Mouse (Mus musculus): ENCODE data around the gene Ostn.

Ostn gene

DNA sequence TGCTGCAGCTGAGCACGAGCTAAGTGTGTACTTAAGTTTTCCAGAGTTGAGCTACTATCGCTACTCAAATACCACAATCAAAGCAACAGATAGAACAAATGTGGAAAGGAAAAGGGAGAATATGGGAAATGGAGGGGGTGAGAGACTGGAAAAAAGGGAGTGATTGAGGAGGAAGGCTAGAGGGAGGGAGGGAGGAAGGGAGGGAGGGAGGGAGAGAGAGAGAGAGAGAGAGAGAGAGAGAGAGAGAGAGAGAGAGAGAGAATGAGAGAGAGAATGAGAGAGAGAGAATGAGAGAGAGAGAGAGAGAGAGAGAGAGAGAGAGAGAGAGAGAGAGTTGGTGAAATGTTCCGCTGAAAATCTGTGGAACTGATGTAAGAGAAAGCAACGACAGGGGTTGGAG, at the start of gene Ostn:
Gene Ostn, plus strand, starts transcription at position 301 of the 400 bp plus-strand sequence.
- WGBS, result 59% methylated on average over 4 of the region's 4 CpGs

DNA sequence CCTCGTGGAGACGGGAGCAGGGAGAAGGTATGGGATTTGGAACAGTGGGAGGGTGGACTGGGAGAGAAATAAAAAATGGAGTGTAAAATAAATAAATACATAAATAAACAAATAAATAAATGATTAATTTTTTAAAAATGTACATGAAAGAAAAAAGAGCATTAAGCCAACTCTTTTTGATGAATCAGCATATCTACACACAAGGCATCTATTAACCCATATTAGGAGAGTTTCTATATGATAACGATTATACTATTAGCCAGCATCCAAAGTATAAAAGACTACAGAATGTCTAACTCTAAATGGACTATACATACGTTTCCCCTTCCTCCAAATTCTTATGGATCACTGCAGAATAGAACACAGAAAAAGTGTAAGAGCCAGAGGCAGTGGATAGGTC, 38.5 kb upstream of the Ostn start:
- 84% methylated on average over 4 of the region's 4 CpGs for WGBS

DNA sequence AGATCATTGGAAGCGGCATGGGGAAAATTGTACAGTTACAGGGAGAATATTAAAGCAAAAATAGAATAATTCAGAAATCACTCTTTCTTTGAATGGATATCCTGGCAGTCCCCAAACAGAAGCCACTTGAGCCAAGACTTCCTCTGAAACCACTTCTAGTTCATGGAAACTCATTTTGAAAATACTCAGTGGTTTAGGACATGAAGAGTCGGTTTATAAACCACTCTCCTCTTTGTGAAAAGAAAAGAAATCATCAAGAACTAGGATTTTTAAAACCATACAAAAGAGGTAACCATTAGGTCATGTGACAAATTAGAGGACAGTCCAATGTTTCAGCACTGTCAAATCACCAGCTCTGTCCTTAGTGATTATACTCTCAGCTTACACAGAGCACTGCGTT, 19.9 kb upstream of the Ostn start:
- WGBS, result 89% methylated on average over 3 of the region's 3 CpGs

DNA sequence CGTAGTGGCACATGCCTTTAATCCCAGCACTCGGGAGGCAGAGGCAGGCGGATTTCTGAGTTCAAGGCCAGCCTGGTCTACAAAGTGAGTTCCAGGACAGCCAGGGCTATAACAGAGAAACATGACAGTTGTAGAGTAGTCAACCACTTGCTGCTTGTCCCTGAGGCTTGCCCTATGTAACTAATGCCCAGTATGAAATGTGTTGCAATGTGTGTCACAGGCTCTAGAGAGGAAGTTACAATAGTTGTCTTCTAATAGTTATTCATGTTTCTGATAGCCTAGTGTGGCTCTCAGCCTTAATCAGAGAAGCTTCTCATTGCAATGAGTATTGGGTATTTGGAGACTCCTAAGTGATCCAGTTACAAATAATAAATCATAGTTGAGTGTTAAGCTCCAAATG, 10.8 kb upstream of the Ostn start:
- WGBS, result 95% methylated on average over 3 of the region's 3 CpGs

DNA sequence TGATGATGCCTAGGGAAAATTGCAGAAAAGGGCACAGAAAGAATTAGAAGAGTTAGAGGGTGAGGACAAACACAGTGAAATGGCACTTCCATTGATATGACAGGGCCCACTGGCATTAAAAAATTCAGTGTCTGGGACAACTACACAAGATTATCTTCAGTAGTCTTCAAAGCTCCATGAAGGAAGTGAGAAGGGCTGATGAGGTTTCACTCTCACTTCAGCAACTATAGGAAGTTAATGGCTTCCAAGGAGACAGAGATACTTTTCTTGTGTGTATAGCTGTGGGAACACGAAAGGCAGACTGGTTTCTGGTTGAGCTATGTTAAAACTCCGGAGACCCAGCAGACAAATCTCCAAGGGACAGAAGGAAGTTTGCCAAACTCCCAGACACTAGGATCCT, 10.4 kb upstream of the Ostn start:
- WGBS, result 85% methylated on average over 2 of the region's 2 CpGs

DNA sequence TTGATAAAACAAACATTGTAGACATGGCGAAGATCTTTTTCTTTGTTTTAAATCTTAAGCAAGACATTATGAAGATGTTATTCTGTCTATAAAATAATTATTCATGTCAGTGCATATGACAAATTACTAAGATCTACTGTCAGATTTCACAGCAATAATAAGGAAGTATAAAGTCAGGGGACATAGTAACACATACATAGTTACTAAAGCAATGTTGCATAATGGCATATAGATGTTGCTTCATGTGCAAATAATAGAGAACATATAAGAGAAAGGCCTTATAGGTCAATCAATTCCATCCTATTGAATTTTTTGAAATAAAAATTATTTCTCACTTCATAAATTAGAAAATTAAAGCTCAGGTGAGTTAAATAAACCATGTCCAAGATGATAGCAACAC, 11.8 kb downstream of the Ostn start:
- 92% methylated on average over 1 of the region's 1 CpGs for WGBS

DNA sequence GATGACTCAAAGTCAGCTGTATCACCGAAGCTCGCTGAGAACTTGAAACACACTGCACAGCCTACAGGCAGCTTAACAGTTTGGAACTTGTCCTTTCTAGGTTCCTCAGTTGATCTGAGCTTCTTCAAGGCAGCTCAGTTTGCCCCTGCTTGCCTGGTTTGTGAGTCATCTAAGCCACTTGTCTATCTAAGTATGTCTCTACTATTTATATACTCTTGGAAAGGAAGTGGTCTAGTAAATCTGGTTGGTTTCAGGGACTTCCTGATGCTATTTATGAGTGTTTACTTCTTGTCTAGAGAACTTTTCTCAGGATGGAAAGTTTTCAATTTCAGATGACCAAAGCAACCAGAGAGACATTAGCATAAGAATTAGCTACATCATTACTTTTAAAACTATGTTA, 19.2 kb downstream of the Ostn start:
- 89% methylated on average over 2 of the region's 2 CpGs for whole genome bisulfite sequencing

DNA sequence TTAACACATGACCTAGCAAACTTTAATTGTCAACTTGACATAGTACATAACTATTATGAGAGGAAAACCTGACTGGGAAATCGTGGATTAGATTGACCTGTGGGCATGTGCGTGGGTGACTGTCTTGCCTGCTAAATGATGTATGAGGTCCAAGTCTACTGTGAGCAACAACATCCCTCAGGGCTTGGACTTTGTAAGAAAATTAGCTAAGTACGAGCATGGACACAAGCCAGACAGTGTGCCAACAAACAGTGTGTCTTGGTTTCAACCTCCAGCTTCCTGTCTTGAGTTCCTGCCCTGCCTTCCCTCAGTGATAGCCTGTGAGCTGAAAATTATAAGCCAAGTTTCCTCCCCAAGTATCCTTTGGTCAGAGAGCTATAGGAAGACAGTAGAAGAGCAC, 40.2 kb downstream of the Ostn start:
- 69% methylated on average over 3 of the region's 3 CpGs for WGBS

DNA sequence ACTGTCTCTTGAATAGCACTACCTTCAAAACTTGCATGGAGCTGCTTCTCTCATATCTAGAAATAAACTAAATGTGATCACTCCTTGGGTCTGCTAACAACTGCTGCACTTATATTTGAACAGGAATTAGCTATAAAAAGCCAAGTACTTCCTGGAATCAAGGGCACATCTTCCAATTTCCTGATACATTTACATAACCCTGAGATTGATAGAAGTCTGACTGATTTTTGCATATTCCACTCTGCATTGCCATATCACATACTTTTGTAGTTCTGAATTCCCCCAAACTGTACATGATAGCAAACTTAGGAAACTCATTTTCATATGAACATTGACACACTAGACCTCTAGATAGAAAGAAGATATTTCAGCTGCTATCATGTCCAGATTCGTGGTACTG, 41.1 kb downstream of the Ostn start:
- WGBS, result 74% methylated on average over 1 of the region's 1 CpGs

DNA sequence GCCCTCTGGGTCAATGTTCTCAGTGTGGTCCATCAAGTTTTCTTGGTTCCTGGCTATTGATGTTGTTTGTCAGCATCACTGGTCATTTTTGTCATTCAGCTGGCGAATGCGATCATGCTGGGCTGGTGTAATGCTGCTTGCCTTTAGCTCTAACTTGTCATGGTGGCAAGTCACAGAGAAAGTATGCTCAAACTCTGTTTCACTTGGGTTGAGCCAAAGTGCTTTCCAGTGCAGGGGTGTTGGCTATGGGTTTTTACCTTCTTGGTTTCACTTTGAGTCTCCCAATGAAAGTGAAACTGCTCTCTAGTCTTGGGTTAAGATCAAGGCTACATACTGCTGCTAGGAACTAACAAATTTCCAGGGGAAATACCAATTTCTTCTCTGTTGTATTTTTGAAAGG, 41.9 kb downstream of the Ostn start:
- WGBS, result 96% methylated on average over 2 of the region's 2 CpGs

DNA sequence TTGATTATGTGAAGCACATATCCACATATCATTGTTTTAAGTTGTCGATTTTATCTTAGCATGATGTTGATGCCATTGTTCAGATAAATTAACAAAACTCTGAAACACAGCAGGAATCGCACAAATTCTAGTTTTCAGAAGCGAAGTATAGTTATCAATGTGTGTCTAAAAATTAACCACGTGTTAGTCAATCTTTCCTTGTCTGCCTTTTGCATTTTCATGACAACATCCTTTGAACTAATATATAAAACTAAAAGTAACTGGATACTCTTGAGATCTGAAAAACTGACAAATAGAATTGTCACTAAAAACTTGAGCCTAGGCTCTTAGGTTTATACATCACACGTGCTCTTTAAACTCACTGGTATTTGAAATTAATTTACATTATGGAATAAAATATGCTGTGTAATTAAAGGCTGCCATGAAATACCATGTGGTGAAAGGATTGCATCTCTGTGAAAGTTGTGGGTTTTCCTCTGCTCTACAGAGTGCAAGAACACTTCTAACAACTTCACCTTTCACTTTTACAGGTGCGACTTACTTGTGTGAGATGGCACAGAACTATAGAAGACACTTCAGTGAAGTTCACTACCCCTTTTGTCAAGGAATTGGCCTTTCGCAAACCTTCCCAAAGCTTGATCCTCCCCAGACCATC, 42.7 kb downstream of the Ostn start:
- whole genome bisulfite sequencing, result 92% methylated on average over 7 of the region's 7 CpGs

DNA sequence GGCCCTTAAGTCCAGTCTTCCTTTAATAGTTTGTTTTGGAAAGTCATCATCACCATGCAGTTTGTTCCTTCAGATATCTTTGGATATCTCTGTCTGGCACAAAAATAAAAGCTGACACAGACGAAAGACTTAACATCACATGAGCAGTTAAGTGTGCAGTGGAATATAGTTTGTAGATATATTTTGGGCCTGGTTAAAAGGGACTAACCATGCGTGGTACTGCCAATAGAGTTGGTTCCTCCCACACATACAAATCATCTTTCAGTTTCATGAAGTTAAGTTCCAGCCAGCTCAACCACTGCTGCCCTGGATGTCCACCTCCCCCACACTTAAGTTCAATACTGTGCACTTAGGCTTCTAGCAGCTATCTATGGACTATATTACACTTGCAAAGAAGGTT, 47.2 kb downstream of the Ostn start:
- WGBS, result 53% methylated on average over 2 of the region's 2 CpGs

DNA sequence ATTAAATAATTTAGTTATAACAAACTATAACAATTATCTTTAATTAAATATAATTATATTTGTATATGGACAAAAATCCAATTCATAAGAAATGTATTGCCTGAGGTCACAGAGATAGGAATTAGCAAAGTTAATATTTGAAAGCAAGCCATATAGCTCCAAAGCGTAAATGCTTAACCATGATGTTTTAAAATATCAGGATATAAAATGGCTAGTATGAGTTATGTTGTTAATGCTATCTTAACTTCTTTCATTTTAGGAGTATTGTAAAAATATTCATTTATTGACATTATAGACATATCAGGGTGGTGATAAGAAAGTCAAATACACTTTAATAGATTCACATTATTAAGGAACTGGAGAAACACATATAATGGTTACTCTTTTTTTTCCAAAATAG, 52.8 kb downstream of the Ostn start:
- WGBS, result 95% methylated on average over 1 of the region's 1 CpGs

DNA sequence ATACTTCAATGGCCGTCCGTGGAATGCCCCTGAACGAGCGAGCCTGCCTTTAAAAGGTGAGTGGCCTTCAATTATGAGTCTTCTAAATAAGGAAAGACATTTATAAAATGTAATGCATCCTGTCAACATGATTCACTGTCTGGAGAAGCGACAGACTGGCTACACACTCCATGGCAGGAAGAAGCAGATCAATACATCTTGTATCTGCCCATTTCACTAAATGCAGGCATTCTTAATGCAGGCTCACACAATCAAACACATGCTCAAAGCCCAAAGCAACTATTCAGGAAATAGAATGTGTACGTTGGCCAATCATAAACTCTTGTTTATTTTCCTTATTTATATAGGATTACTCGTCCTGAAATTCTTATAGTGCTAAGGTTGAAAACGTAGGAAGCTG, 62.9 kb downstream of the Ostn start, which contains the start of gene Uts2b:
Gene Uts2b, minus strand, starts transcription at position 49 of the 400 bp plus-strand sequence.
- 83% methylated on average over 8 of the region's 8 CpGs for WGBS

DNA sequence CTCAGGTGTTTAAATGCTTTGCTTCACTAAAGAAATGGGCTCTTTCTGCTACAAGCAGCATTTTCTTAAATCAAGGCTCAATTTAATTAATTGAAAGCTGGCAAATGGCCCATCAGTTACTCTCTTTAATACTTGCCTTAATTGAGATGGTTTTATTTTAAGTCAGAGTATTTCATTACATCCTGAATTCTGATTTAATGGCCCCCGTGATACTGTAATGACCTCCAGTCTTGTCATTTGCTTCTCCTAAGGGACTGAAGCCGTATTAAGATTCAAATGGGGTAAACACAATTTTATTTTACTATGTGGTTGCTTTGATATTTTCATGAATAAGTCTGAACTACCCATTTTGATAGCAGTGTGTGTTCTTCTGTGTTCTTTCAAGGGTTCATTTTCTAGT, 63.4 kb downstream of the Ostn start:
- WGBS, result 83% methylated on average over 2 of the region's 2 CpGs

DNA sequence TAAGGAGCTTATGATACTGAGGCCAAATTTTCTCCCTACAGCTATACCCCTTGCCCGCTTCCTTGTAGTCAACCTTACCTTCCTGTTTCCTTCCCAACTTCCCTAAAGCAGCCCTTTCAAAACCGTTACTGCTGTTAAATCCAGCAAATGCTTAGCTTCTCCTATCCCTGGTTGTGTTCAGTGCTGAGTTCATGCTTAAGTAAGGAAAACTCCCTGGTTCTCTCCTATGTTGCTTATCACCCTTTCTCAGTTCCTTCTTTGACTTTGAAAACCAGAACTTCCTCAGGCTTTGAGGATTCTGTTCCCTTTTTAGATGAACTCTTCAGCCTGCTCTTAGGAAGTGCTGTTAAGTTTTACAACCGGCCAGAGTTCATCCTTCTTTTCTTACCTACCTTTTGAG, 66.8 kb downstream of the Ostn start:
- WGBS, result 76% methylated on average over 3 of the region's 3 CpGs

DNA sequence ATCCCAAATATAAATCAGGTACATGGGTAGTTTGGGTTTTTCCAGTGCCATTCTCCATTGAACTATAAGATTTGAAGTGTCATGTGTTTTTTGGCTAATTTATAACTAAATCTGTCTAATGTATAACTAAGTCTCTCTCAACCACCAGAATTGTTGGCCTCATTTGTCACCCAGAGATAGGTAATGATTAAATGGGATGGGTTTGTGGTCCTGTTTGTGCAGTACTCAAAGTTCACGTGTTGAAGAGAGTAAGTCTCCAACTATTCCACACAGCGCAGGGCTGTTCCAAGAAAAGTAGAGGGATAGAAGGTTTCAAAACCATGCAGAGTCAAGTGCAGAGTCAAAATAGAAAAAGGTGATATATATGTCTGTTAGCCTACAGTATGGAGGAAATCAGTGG, 68.0 kb downstream of the Ostn start:
- 94% methylated on average over 2 of the region's 2 CpGs for WGBS

DNA sequence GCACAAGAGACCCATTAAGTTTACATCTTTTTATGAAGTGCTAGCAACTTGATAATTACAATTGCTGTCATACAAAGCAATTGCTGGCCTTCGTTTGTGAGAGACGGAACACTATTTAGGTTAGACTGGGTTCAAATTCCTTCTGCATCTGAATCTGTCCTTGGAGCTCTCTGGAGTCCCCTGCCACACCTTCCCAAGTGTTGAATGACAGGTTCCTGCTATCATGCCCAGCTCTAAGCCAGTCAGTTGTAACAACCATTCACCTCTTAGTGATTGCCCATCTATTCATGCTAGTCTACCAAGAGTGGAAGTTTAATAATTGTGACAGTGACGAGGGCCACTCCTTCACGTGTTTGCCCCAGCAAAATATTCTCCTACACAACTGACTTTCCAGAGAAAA, 74.9 kb downstream of the Ostn start:
- 92% methylated on average over 4 of the region's 4 CpGs for WGBS

DNA sequence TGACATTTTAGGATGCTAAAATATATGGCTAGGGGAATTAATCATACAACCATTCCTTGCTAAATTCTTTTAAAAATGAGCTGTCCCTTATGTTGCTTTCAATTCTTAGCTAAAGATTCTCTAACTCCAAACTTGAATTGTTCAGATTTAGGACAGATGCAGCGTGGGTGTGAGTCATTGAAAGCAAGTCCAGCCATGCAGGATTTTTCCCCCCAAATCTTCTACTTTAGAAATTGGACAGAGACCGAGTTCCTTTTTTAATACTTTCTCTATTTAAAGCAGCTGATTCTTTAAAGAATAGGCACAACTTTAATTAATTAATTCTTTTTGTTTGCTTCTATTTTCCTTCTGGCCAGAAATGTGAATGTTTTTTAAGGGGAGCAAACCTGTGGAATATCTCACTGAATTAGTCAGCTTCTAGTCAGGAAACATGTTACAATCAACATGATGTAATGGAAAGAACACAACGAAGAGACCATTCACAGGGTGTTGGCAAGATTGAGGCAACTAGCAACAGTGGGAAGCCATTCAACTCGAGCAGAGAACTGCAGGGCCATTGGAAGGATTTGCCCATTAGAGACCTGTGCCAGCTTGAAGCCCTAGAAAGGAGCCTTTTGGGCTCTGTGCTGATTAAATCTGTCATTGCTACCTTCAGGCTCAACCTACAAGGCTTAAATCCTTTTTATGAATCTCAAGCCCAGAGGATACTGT, 77.8 kb downstream of the Ostn start:
- 26% methylated on average over 4 of the region's 4 CpGs for WGBS

DNA sequence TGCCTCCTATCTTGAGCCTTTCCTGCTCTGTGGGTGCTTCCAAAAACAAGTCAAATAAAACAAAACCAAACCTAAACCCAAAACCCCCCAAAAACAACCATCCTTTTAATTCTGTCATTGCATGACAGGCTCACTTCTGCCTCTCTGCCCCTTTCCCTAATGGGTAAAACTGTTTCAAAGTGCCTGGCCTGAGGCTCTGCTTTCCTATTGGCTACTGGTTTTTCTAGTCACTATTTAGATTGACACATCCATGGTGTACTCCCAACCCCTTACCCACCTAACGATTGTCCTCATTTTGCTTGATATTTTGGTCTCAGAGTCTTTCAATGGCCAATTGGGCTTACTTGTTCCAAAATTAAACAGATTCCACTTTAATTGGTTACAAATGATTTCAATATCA, 78.4 kb downstream of the Ostn start:
- WGBS, result 41% methylated on average over 1 of the region's 1 CpGs

DNA sequence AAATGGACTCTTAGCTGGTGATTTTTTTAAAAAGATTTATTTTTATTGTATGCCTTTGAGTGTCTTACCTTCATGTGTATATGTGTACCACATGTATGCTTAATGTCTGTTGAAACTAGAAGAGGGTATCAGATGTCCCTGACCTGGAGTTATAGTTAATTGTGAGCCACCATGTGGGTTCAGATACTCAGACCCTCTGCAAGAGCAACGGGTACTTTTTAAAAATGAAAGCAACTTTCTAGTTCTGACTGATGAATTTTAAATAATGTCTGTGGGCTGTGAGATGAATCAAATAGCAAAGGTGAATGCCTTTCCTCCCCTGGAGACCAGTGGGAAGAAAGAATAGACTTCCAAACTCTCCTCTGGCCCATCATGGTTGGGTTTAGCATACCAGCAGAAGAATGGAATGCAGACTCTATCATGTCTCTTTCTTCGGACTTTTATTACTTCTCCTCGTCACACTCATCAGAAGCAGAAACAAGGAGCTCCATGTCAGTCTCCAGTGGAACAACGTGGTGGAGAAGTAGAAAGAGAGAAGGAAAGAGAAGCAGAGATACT, 79.6 kb downstream of the Ostn start:
- WGBS, result 76% methylated on average over 4 of the region's 4 CpGs

DNA sequence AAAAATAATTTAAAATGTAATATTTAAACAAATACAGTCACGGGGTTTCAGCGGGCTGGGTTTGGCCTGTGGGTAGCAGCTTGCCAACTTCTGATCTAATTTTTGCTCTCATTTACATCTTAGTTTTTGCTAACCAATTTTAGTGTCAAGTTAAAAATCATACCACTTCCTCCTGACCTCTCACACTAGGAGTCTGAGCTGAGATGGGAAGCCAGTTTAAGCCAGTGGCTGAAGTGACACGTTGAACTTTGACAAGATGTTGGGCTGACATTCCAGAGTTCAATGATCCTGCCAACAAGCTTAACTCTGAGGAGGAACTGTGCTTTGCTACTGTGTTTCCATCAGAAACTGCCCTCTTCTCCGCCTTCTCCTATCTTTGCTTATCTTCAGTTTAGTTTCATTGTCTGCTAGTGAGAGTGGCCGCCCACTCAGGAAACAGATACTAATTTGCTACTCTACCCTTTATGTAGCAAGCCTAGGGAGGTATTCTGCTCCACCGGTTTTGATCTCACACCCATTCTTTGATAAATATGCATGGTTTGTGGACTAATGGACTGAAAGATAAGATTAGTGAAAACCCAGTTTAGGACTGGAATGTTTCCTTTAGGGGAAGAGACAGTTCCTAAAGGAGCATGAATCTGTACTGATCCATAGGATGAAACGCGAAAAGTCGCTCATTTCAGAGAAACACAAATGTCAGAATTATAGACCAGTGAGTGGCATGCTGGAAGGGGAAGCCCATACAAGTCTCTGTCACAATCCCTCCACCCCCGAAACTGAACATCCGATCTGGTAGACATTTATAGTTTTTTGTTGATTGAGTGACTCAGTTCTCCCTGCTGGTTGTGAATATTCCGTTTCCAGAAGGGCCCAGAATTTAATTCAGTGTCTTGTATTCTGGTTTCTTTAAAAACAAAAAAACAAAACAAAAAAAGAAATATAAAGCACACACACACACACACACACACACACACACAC, 80.6 kb downstream of the Ostn start:
- 28% methylated on average over 12 of the region's 12 CpGs for WGBS
